Mouse (Mus musculus): ENCODE results near the gene Txn2. TPM values are rescaled to one million over a fixed set of nuclear protein-coding genes. Genes with fewer than 3 reads are reported as not detected.

Txn2 gene
- polyA plus RNA-seq, 1 experiment from 2014 or later, result 259 TPM

DNA sequence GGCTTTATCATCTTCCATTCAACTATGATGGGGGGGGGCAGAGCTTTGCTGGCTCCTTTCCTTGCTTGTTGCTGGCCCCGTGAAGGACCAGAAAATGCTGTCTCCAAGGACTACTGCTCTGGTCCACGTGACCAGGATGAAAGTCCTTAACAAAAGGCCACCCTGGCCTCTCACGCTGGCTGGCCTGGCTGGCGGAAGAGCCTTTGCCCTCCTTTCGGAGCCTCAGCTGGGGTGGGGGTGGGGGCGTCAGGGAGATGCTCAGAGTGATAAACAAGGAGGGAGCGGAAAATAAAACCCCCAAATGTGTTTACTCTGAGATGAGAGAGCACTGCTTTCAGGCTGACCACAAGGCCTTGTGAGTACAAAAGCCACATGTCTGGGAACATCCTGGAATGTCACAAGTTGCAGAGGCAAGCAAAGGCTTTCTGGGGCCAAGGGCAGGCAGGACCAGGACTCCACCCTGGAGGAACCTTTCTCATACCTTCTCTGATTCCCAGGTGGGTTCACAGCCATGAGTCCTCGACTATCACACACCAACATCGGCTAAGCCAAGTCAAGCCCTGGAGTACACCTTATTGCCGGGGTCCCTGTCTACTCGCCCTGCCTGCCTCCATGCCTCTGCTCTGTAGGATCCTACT is 62.1 kb downstream of the Txn2 start:
- H3K27me3 ChIP-seq (ENCODE audit: control insufficient read depth, insufficient read depth, low read length), result no peaks in the 10 kb centered on the region
- no peaks in the 10 kb centered on the region for H3K9me3 ChIP-seq (ENCODE audit: control insufficient read depth, low read depth, low read length)
- H3K36me3 ChIP-seq (ENCODE audit: control insufficient read depth, insufficient read depth, low read length), result no peaks in the 10 kb centered on the region
- H3K4me1 ChIP-seq (ENCODE audit: control insufficient read depth, insufficient read depth, low read length), result no peaks in the 10 kb centered on the region
- no peak overlapping the region for H3K4me3 ChIP-seq (ENCODE audit: low read depth, low read length)
- no peak overlapping the region for H3K27ac ChIP-seq (ENCODE audit: low read length)
- 45% methylated on average over 11 of the region's 11 CpGs for WGBS
- ATAC-seq (ENCODE audit: insufficient number of reproducible peaks, insufficient read depth, low FRiP score, low read depth), result peak; percentile 37; the same call in 1 of the 2 replicates
- no peak overlapping the region for H3K9ac ChIP-seq (replicated peaks; ENCODE audit: low read depth, low read length)
- no peak overlapping the region for H3K4me2 ChIP-seq (replicated peaks; ENCODE audit: low read depth, low read length)

Other genes starting within 250 kb of the Txn2 start
- gene Apol7e, start 230.1 kb downstream of the Txn2 start, polyA plus RNA-seq (2014; fragmentation: Nextera tagmentation; extraction: Ambion mirVana), result 0.17 and 0.19 TPM in 2 replicates
- not detected in 2 replicates for gene Apol9b, start 200.0 kb downstream of the Txn2 start, polyA plus RNA-seq (2014; fragmentation: Nextera tagmentation; extraction: Ambion mirVana)
- gene Apol8, start 172.0 kb downstream of the Txn2 start, polyA plus RNA-seq (2014; fragmentation: Nextera tagmentation; extraction: Ambion mirVana), result 0.55 TPM in 1 of 2 replicates, not detected in the other
- 75.4 and 77.1 TPM in 2 replicates for gene Myh9, start 86.8 kb downstream of the Txn2 start, polyA plus RNA-seq (2014; fragmentation: Nextera tagmentation; extraction: Ambion mirVana)
- 3.3 and 5.5 TPM in 2 replicates for gene Foxred2, start 27.7 kb upstream of the Txn2 start, polyA plus RNA-seq (2014; fragmentation: Nextera tagmentation; extraction: Ambion mirVana)
- 206 and 211 TPM in 2 replicates for gene Eif3d, start 41.8 kb upstream of the Txn2 start, polyA plus RNA-seq (2014; fragmentation: Nextera tagmentation; extraction: Ambion mirVana)
- gene Cacng2, start 191.0 kb upstream of the Txn2 start, polyA plus RNA-seq (2014; fragmentation: Nextera tagmentation; extraction: Ambion mirVana), result 0.06 and 0.15 TPM in 2 replicates
- gene Ift27, start 245.1 kb upstream of the Txn2 start, polyA plus RNA-seq (2014; fragmentation: Nextera tagmentation; extraction: Ambion mirVana), result 85.6 and 97.3 TPM in 2 replicates

All from stomach, embryonic 14.5 days (tissue).